Mouse (Mus musculus) liver, adult 2 months (tissue): ENCODE measurements at regions not wholly inside any gene's neighbourhood (a gene's known extent, or its start where the extent isn't known, plus 50 kb on each side); places are given as distances from the start of the nearest gene placed in this dataset.

ENCODE experiments used
- DNase-seq: peaks from one replicate; pipeline ENCODE4 v3.0.0-alpha.2; 2011; ENCODE audit warnings: low read depth, low spot score; ENCODE audit errors: extremely low read depth
- H3K27ac ChIP-seq: fragments of 200-500 bp; replicated peaks from 2 replicates; pipeline ENCODE4 v1.5.1; 2012; ENCODE audit warnings: low read depth, mild to moderate bottlenecking, control low read depth, inconsistent platforms, low read length; ENCODE audit not compliant: insufficient read depth
- H3K27me3 ChIP-seq: fragments of 200-500 bp; 2 replicates; pipeline ENCODE4 v1.6.1; 2012; ENCODE audit warnings: mild to moderate bottlenecking, moderate library complexity, low read length, inconsistent platforms; ENCODE audit not compliant: control insufficient read depth, insufficient read depth
- H3K36me3 ChIP-seq: fragments of 200-500 bp; 2 replicates; pipeline ENCODE4 v1.6.1; 2012; ENCODE audit warnings: low read length, inconsistent platforms; ENCODE audit not compliant: control insufficient read depth, insufficient read depth
- H3K4me1 ChIP-seq: fragments of 200-500 bp; 2 replicates; pipeline ENCODE4 v1.6.1; 2011; ENCODE audit warnings: low read length; ENCODE audit not compliant: control insufficient read depth, insufficient read depth
- H3K4me3 ChIP-seq: fragments of 200-500 bp; 2 replicates; pipeline ENCODE4 v1.5.1; 2011; ENCODE audit warnings: low read depth, mild to moderate bottlenecking, control low read depth, low read length, moderate library complexity; ENCODE audit not compliant: insufficient read depth
- H3K79me2 ChIP-seq: fragments of 200-500 bp; 2 replicates; pipeline ENCODE4 v1.6.1; 2012; ENCODE audit warnings: inconsistent platforms, mild to moderate bottlenecking, low read length, moderate library complexity; ENCODE audit not compliant: control insufficient read depth, insufficient read depth
- H3K9ac ChIP-seq: fragments of 200-500 bp; 2 replicates; pipeline ENCODE4 v1.6.1; 2012; ENCODE audit warnings: low read depth, mild to moderate bottlenecking, control low read depth, inconsistent platforms, low read length
- CTCF ChIP-seq: fragments of 200-500 bp; IDR thresholded peaks from 2 replicates; pipeline ENCODE4 v1.5.1; 2011; ENCODE audit warnings: low read depth, low read length, control low read depth
- POLR2A ChIP-seq: fragments of 200-500 bp; IDR thresholded peaks from 2 replicates; pipeline ENCODE4 v1.6.1; 2011; ENCODE audit warnings: low read length, control low read depth; ENCODE audit not compliant: insufficient read depth; ENCODE audit errors: extremely low read depth
- WGBS: fragments of 180-500 bp; shearing (Covaris S2); methylation state at CpG from one replicate; pipeline ENCODE4 v1.1.7; 2018; 5-methylcytosine and 5-hydroxymethylcytosine counted together

- Histone ChIP-seq H3K27ac (no peak overlapping the region), H3K4me3 (no peak overlapping the region), H3K27me3 (no peaks in the 10 kb centered on the region), H3K9ac (no peak overlapping the region), H3K79me2 (no peaks in the 10 kb centered on the region), H3K4me1 (no peaks in the 10 kb centered on the region), H3K36me3 (no peaks in the 10 kb centered on the region)
- TF ChIP-seq POLR2A (no peak), CTCF (no peak)
- no peak for DNase-seq
- WGBS = 92% methylated on average over 11 of the region's 11 CpGs
Observed at GRCm38 (mm10) chr13:72265650-72266049, 302.1 kb upstream of the Irx1 start.

DNA sequence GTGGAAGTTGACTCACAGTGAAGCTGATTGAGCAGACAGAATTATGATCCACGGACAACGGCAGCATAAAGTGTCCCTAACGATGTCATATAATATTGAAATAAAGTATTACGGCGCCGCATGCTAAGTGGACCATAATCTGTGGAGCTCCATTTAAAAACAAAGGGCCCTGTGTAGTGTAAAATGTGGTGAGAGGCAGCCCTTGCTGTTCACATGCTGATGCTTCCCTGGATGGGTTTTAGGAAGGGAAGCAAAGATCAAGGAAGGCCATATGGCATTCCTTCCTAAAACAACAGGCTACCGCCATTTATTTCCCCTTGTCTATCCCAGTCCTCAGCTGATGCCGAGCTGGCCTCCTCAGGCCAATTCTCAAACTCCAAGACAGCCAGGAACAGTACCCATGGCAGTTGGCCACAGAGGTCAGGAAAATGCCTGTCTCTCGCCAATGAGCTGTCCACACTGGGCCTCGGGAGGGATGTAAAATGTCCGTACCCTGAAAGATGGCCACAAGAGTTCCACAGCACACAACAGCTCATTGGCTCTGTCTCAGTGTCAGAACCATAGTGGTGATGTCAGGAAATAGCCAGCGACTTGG is 302.7 kb upstream of the Irx1 start:
- no peaks in the 10 kb centered on the region for H3K27me3 ChIP-seq
- H3K36me3 ChIP-seq = no peaks in the 10 kb centered on the region
- H3K79me2 ChIP-seq = no peaks in the 10 kb centered on the region
- no peak for DNase-seq
- no peak overlapping the region for H3K4me3 ChIP-seq
- 87% methylated on average over 12 of the region's 12 CpGs for WGBS
- TF ChIP-seq POLR2A (no peak), CTCF (no peak)
- H3K9ac ChIP-seq = no peak overlapping the region
- H3K4me1 ChIP-seq = no peaks in the 10 kb centered on the region
- no peak overlapping the region for H3K27ac ChIP-seq

- WGBS = 58% methylated on average over 2 of the region's 2 CpGs
Observed at GRCm38 (mm10) chr13:72280343-72280742, 316.8 kb upstream of the Irx1 start.

GRCm38 (mm10) chr13:72280871-72281270 is 317.3 kb upstream of the Irx1 start:
- H3K4me1 ChIP-seq = no peaks in the 10 kb centered on the region
- no peaks in the 10 kb centered on the region for H3K27me3 ChIP-seq
- TF ChIP-seq CTCF (no peak), POLR2A (no peak)
- H3K27ac ChIP-seq = no peak overlapping the region
- H3K4me3 ChIP-seq = no peak overlapping the region
- no peaks in the 10 kb centered on the region for H3K79me2 ChIP-seq
- no peak for DNase-seq
- H3K9ac ChIP-seq = no peak overlapping the region
- WGBS = 86% methylated on average over 5 of the region's 5 CpGs
- H3K36me3 ChIP-seq = no peaks in the 10 kb centered on the region

More at GRCm38 (mm10) chr13:72280343-72280742, 316.8 kb upstream of the Irx1 start:
- Histone ChIP-seq H3K9ac (no peak overlapping the region), H3K4me1 (no peaks in the 10 kb centered on the region), H3K4me3 (no peak overlapping the region), H3K27ac (no peak overlapping the region), H3K27me3 (no peaks in the 10 kb centered on the region), H3K79me2 (no peaks in the 10 kb centered on the region), H3K36me3 (no peaks in the 10 kb centered on the region)
- no peak for DNase-seq
- no peak for TF ChIP-seq CTCF
- TF ChIP-seq POLR2A = no peak

- no peaks in the 10 kb centered on the region for H3K4me1 ChIP-seq
- H3K27me3 ChIP-seq = no peaks in the 10 kb centered on the region
- no peaks in the 10 kb centered on the region for H3K79me2 ChIP-seq
- no peak overlapping the region for H3K9ac ChIP-seq
- no peak for DNase-seq
- no peaks in the 10 kb centered on the region for H3K36me3 ChIP-seq
- H3K27ac ChIP-seq = no peak overlapping the region
- TF ChIP-seq CTCF = no peak
- no peak for TF ChIP-seq POLR2A
- 90% methylated on average over 3 of the region's 3 CpGs for WGBS
- no peak overlapping the region for H3K4me3 ChIP-seq
Observed at GRCm38 (mm10) chr13:72282764-72283163, 319.2 kb upstream of the Irx1 start.

- no peak for DNase-seq
- H3K36me3 ChIP-seq = no peaks in the 10 kb centered on the region
- no peaks in the 10 kb centered on the region for H3K4me1 ChIP-seq
- no peak for TF ChIP-seq CTCF
- TF ChIP-seq POLR2A = no peak
- no peak overlapping the region for H3K9ac ChIP-seq
- H3K79me2 ChIP-seq = no peaks in the 10 kb centered on the region
- H3K27me3 ChIP-seq = no peaks in the 10 kb centered on the region
- 73% methylated on average over 1 of the region's 1 CpGs for WGBS
- no peak overlapping the region for H3K27ac ChIP-seq
- no peak overlapping the region for H3K4me3 ChIP-seq
Observed at GRCm38 (mm10) chr13:72283701-72284100, 320.2 kb upstream of the Irx1 start.

GRCm38 (mm10) chr13:72286301-72286700 is 322.8 kb upstream of the Irx1 start:
- DNase-seq = no peak

More at GRCm38 (mm10) chr13:72286301-72286700, 322.8 kb upstream of the Irx1 start:
- H3K9ac ChIP-seq = no peak overlapping the region
- H3K27me3 ChIP-seq = no peaks in the 10 kb centered on the region
- no peak for TF ChIP-seq POLR2A
- no peak for TF ChIP-seq CTCF
- WGBS = 91% methylated on average over 4 of the region's 4 CpGs
- H3K27ac ChIP-seq = no peak overlapping the region
- no peaks in the 10 kb centered on the region for H3K4me1 ChIP-seq
- H3K79me2 ChIP-seq = no peaks in the 10 kb centered on the region
- H3K36me3 ChIP-seq = no peaks in the 10 kb centered on the region
- H3K4me3 ChIP-seq = no peak overlapping the region
